23 mouse cellular contexts compared by ENCODE assay signal in the genomic region with DNA sequence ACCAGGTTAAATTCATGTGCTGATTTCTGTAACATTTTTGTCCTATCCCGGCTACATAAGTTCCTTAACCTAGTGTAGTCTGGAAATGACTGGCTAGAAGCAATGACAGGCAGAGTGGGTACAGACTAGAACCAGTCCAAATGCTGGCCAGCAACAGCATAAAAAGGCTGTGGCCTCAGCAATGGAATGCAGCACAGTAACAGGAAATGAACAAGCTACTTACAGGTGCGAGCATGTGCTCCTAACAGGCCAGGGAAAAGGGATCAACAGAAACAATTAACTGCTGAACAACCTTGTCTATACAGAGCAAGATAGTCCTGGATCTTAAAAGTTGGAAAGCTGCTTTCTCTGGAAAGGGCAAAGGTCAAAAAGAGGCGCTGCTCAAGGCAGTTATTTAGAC.
DNase-seq lines count a peak whose midpoint lies in the region; ATAC-seq lines count a peak whose summit lies in the region.
"Had no signal": no experiment of that assay in that cellular context is flagged by ENCODE, and none has a peak within 500 bp of the region (broad histone marks: within the 10 kb centered on the region; RNA-seq: fewer than 3 reads in every experiment).

No protein-coding gene starts in this region.

- WGBS in kidney, embryonic 15.5 days: 57% methylated on average over 3 of the region's 3 CpGs
- WGBS in lung, embryonic 16.5 days: 50% methylated on average over 3 of the region's 3 CpGs
- WGBS in limb, embryonic 13.5 days: 37% methylated on average over 3 of the region's 3 CpGs

- no peaks in the 10 kb centered on the region for H3K9me3 ChIP-seq in kidney, embryonic 15.5 days (replicated peaks)
- H3K9me3 ChIP-seq in lung, embryonic 16.5 days (ENCODE audit: control insufficient read depth, low read length): no peaks in the 10 kb centered on the region
- no peaks in the 10 kb centered on the region for H3K9me3 ChIP-seq in limb, embryonic 13.5 days
- H3K9me3 ChIP-seq: forebrain, embryonic 13.5 days; hindbrain, embryonic 10.5 days; liver, embryonic 15.5 days; lung, embryonic 15.5 days had no signal

- no peaks in the 10 kb centered on the region for H3K36me3 ChIP-seq in kidney, embryonic 15.5 days
- H3K36me3 ChIP-seq in lung, embryonic 16.5 days (ENCODE audit: control insufficient read depth, insufficient read depth, low read length): no peaks in the 10 kb centered on the region
- H3K36me3 ChIP-seq in limb, embryonic 13.5 days: no peaks in the 10 kb centered on the region
- H3K36me3 ChIP-seq: liver, embryonic 15.5 days; lung, embryonic 15.5 days had no signal

- DNase-seq in kidney, postnatal 36 days: no peak
- no peak for DNase-seq in lung, postnatal 4 days
- no peak for DNase-seq in left cerebral cortex, adult 18-20 months (ENCODE audit: low spot score in 2 of 2)
- DNase-seq: adrenal gland, postnatal 25 days; B cell, adult 2 months; cerebellum, adult 11-12 months; cerebellum, adult 9-11 months; gastrocnemius, postnatal 14 days; heart, postnatal 14 days; kidney, adult 11 months; kidney, postnatal 10 days; midbrain, embryonic 14.5 days; right cerebral cortex, adult 18-20 months had no signal

- no peaks in the 10 kb centered on the region for H3K4me1 ChIP-seq in kidney, embryonic 15.5 days
- no peaks in the 10 kb centered on the region for H3K4me1 ChIP-seq in lung, embryonic 16.5 days (replicated peaks; ENCODE audit: control insufficient read depth, insufficient read depth, low read length)
- H3K4me1 ChIP-seq in limb, embryonic 13.5 days: peaks cover 4% of the 10 kb centered on the region; the same call in 1 of the 2 replicates
- H3K4me1 ChIP-seq: forebrain, embryonic 13.5 days; hindbrain, embryonic 10.5 days; liver, embryonic 15.5 days; lung, embryonic 15.5 days had no signal

- no peak overlapping the region for H3K4me3 ChIP-seq in kidney, embryonic 15.5 days (replicated peaks)
- H3K4me3 ChIP-seq in lung, embryonic 16.5 days (ENCODE audit: low read length): no peak overlapping the region
- no peak overlapping the region for H3K4me3 ChIP-seq in limb, embryonic 13.5 days
- H3K4me3 ChIP-seq: forebrain, embryonic 13.5 days; hindbrain, embryonic 10.5 days; left cerebral cortex, adult 2 months; liver, embryonic 15.5 days; lung, embryonic 15.5 days had no signal

- H3K27ac ChIP-seq in kidney, embryonic 15.5 days: no peak overlapping the region
- no peak overlapping the region for H3K27ac ChIP-seq in lung, embryonic 16.5 days (ENCODE audit: low read length)
- H3K27ac ChIP-seq in limb, embryonic 13.5 days: no peak overlapping the region
- H3K27ac ChIP-seq: forebrain, embryonic 13.5 days; hindbrain, embryonic 10.5 days; hindbrain, postnatal 0 days; left cerebral cortex, adult 2 months; liver, embryonic 15.5 days; lung, embryonic 15.5 days; macrophage had no signal

- no peak overlapping the region for H3K9ac ChIP-seq in kidney, embryonic 15.5 days
- no peak overlapping the region for H3K9ac ChIP-seq in lung, embryonic 16.5 days (ENCODE audit: low read length)
- no peak overlapping the region for H3K9ac ChIP-seq in limb, embryonic 13.5 days
- H3K9ac ChIP-seq: forebrain, embryonic 13.5 days; liver, embryonic 15.5 days; lung, embryonic 15.5 days had no signal

- ATAC-seq in kidney, embryonic 15.5 days (replicated peaks; ENCODE audit: low FRiP score): 0 out of 2 replicates have a peak, but pooled peaks have one; percentile 18
- peak; percentile 23; the same call in 1 of the 2 replicates for ATAC-seq in lung, embryonic 16.5 days (ENCODE audit: low read depth)
- ATAC-seq in limb, embryonic 13.5 days (ENCODE audit: low FRiP score, low read depth): peak; percentile 57; the same call in 1 of the 2 replicates
- ATAC-seq: forebrain, embryonic 13.5 days; hindbrain, postnatal 0 days had no signal

- H3K4me2 ChIP-seq in kidney, embryonic 15.5 days: no peak overlapping the region
- no peak overlapping the region for H3K4me2 ChIP-seq in lung, embryonic 16.5 days (ENCODE audit: low read depth, low read length)
- no peak overlapping the region for H3K4me2 ChIP-seq in limb, embryonic 13.5 days (replicated peaks)
- H3K4me2 ChIP-seq: forebrain, embryonic 13.5 days; liver, embryonic 15.5 days; lung, embryonic 15.5 days had no signal

- no peaks in the 10 kb centered on the region for H3K27me3 ChIP-seq in kidney, embryonic 15.5 days
- no peaks in the 10 kb centered on the region for H3K27me3 ChIP-seq in lung, embryonic 16.5 days (ENCODE audit: control insufficient read depth, insufficient read depth, low read depth, low read length)
- H3K27me3 ChIP-seq in limb, embryonic 13.5 days: no peaks in the 10 kb centered on the region
- H3K27me3 ChIP-seq: forebrain, embryonic 13.5 days; liver, embryonic 15.5 days; lung, embryonic 15.5 days had no signal
